Mouse (Mus musculus): Measurements from ENCODE around the gene Skida1. TPM values are rescaled to one million over a fixed set of nuclear protein-coding genes. Genes with fewer than 3 reads are reported as not detected.

Skida1 gene
- polyA plus RNA-seq, 1 experiment from 2014 or later = 0.15 TPM

DNA sequence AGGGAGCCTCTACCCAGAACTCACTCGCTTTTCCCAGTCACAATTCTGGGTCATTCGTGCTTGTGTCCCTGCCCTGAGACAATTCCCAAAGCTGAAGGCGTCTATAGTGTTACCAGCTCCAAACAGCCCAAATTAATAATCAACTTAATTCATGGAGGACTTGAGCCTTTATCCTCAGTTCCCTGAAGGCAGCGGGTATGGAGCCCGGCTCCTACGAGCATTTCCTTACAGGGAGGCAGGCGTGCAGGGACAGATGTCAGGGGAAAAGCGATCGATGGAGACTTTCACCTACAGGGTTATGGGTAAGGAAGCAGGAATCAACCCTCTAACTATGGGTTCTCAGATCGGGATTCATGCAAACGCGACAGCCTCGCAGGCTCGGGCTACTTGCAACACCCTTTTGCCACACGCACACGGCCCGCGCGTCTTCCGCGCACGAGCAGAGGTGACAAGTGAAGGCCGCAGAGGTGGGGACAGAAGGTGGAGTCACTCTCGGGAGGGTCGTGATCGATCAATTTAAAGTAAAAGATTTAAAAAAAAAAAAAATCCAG, 17.5 kb downstream of the Skida1 start:
- no peaks in the 10 kb centered on the region for H3K36me3 ChIP-seq (replicated peaks; ENCODE audit: insufficient read depth, low read length)
- no peaks in the 10 kb centered on the region for H3K9me3 ChIP-seq (ENCODE audit: low read length)
- H3K4me3 ChIP-seq (ENCODE audit: low read depth, low read length) = peak overlapping the region; percentile 41
- peaks cover 65% of the 10 kb centered on the region for H3K27me3 ChIP-seq (ENCODE audit: insufficient read depth, low read length)
- DNase-seq (no peak), ATAC-seq (no peak)
- peak overlapping the region; percentile 77 for H3K4me2 ChIP-seq (ENCODE audit: low read depth, low read length)
- no peak overlapping the region for H3K27ac ChIP-seq (ENCODE audit: low read depth)
- peaks cover 26% of the 10 kb centered on the region for H3K4me1 ChIP-seq (ENCODE audit: insufficient read depth)
- WGBS (ENCODE audit: insufficient replicate concordance) = 9% methylated on average over 26 of the region's 26 CpGs
- TF ChIP-seq EP300 (IDR thresholded peaks at IDR 0.05; ENCODE audit: low read depth) = no peak
- TF ChIP-seq CTCF (IDR thresholded peaks at IDR 0.05; ENCODE audit: low read depth) = no peak
- peak overlapping the region; percentile 52 for H3K9ac ChIP-seq (replicated peaks)

DNA sequence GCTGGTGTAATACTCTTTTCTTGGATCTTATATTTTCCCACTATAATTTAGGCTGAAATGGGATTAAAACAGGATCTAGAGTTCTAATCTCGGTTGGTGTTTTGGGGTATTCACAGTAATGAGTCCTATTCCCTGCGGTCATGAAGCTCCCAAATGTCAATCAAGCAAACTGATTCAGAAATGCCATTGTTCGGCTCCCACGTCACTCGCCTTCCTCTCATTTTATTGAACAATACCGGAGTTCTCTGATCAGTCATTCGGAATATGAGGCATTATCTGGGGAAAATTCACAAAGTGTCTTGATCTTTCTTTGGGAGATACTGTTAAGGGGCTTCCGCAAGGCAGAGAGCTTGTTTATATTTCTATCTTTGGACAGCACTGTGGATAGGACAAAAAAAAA, 18.3 kb downstream of the Skida1 start:
- no peaks in the 10 kb centered on the region for H3K9me3 ChIP-seq (ENCODE audit: low read length)
- H3K4me1 ChIP-seq (ENCODE audit: insufficient read depth) = peaks cover 28% of the 10 kb centered on the region
- no peak for ATAC-seq
- TF ChIP-seq EP300 (IDR thresholded peaks at IDR 0.05; ENCODE audit: low read depth) = no peak
- TF ChIP-seq CTCF (IDR thresholded peaks at IDR 0.05; ENCODE audit: low read depth) = no peak
- WGBS (ENCODE audit: insufficient replicate concordance) = 66% methylated on average over 8 of the region's 8 CpGs
- no peak overlapping the region for H3K27ac ChIP-seq (ENCODE audit: low read depth)
- DNase-seq = no peak
- peaks cover 66% of the 10 kb centered on the region for H3K27me3 ChIP-seq (ENCODE audit: insufficient read depth, low read length)
- H3K9ac ChIP-seq (replicated peaks) = no peak overlapping the region
- H3K4me2 ChIP-seq (ENCODE audit: low read depth, low read length) = no peak overlapping the region
- no peaks in the 10 kb centered on the region for H3K36me3 ChIP-seq (replicated peaks; ENCODE audit: insufficient read depth, low read length)
- H3K4me3 ChIP-seq (ENCODE audit: low read depth, low read length) = no peak overlapping the region

DNA sequence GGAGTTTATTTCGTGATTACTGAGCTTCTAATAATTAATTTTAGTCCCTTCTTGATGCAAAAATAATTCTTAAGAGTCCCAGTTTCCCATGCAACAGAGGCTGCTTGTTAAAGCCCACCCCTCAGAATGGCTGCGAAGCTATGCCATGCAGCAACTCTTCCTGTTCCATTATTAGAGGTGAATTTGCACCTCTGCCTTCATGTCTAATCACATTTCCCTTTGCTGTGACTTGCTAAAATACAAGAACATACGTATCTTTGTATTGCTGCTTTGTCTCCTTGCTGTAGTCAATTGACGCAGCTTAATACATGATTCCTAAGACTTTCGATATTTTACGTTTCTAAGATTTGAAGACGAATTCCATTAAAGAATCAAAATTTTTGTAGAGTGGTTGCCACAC, 19.2 kb downstream of the Skida1 start:
- Histone ChIP-seq H3K27ac (ENCODE audit: low read depth) (no peak overlapping the region), H3K4me1 (ENCODE audit: insufficient read depth) (peaks cover 29% of the 10 kb centered on the region), H3K36me3 (replicated peaks; ENCODE audit: insufficient read depth, low read length) (no peaks in the 10 kb centered on the region), H3K4me2 (ENCODE audit: low read depth, low read length) (no peak overlapping the region), H3K9me3 (ENCODE audit: low read length) (no peaks in the 10 kb centered on the region), H3K9ac (replicated peaks) (no peak overlapping the region), H3K27me3 (ENCODE audit: insufficient read depth, low read length) (peaks cover 66% of the 10 kb centered on the region), H3K4me3 (ENCODE audit: low read depth, low read length) (no peak overlapping the region)
- ATAC-seq = no peak
- WGBS (ENCODE audit: insufficient replicate concordance) = 83% methylated on average over 7 of the region's 7 CpGs
- TF ChIP-seq CTCF (IDR thresholded peaks at IDR 0.05; ENCODE audit: low read depth) (no peak), EP300 (IDR thresholded peaks at IDR 0.05; ENCODE audit: low read depth) (no peak)
- DNase-seq = no peak

DNA sequence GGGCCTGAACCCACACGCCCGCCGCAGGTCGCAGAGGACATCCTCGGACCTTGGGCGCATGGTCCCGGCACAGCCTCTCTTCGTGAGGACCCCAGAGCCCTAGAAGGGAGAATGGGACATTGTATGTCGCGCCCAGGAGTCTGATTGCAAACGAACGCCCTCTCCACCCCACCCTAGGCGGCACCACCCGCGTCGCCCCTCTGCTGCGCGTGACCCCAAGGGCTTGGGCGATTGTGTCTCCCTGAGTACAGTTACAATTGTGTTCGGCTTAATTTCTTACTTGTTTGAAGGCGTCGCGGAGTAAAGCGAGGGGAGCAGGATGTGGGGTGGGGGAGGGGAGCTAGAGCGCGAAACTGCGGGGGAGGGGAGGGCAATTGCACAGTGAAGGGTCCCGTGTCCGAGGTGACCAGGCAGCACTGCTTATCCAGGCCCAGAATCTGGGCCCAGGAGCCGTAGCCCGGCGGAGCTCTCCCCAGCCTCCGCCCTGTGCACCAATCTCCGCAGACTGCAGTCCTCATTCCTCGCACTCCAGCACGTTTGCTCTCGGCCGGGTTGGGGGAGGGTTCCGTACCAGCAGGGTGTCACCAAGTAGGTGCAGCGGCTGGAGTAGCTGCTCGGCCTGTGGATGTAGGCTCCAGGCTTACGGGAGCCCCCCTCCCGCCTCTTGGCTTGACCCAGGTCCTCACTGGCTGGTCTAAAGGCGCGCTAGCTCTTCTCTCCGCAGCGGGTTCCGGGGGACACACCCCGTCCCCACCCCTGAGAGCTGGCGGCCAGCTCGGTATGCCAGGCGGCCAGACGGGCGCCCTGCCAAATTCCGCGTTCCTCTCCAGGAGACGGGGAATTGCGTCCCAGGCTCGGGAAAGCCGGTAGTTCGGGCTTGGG, 20.5 kb downstream of the Skida1 start:
- H3K27ac ChIP-seq (ENCODE audit: low read depth) = peak overlapping the region; percentile 81
- H3K9ac ChIP-seq (replicated peaks) = peak overlapping the region; percentile 67
- ATAC-seq (peak; percentile 54), DNase-seq (peak; percentile 87)
- H3K4me2 ChIP-seq (ENCODE audit: low read depth, low read length) = peak overlapping the region; percentile 94
- no peaks in the 10 kb centered on the region for H3K36me3 ChIP-seq (replicated peaks; ENCODE audit: insufficient read depth, low read length)
- no peaks in the 10 kb centered on the region for H3K9me3 ChIP-seq (ENCODE audit: low read length)
- peak overlapping the region; percentile 68 for H3K4me3 ChIP-seq (ENCODE audit: low read depth, low read length)
- H3K4me1 ChIP-seq (ENCODE audit: insufficient read depth) = peaks cover 29% of the 10 kb centered on the region
- WGBS (ENCODE audit: insufficient replicate concordance) = under 1% methylated on average over 61 of the region's 61 CpGs
- no peak for TF ChIP-seq EP300 (IDR thresholded peaks at IDR 0.05; ENCODE audit: low read depth)
- no peak for TF ChIP-seq CTCF (IDR thresholded peaks at IDR 0.05; ENCODE audit: low read depth)
- peaks cover 61% of the 10 kb centered on the region for H3K27me3 ChIP-seq (ENCODE audit: insufficient read depth, low read length)

DNA sequence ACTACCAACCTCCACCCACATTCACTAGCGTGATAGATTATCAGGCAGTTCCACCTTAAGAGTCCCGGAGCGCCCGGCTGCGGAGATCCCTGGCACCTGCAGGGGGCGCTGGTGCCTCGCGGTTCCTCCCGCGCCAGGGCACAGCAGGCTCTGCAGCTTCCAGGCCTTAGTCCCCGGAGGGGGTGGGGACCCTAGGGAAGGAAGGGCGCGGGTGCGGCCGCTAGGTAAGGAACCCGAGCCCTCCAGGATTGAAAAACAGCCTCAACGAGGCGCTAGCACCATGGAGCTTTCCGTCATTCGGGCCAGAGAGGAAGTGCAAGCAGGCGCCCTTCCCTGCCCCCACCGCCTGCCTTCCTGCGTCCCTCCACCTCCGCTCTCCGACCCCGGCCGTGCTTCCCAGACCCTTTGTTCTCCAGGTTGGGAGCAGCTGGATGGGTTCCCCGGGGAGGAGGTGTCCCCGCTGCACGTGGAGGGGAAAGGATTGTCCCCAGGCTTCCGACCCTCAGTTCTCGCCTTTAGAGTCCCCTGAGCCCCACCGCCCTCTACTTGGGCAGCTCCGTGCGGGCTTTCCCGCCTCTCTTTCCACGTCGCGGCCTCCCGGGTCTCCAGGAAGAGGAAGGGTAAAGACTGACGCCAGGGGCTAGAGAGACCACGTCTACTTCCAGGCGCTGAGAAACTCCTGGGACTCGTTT, 21.3 kb downstream of the Skida1 start:
- Histone ChIP-seq H3K27me3 (ENCODE audit: insufficient read depth, low read length) (peaks cover 53% of the 10 kb centered on the region), H3K4me1 (ENCODE audit: insufficient read depth) (peaks cover 29% of the 10 kb centered on the region), H3K27ac (ENCODE audit: low read depth) (peak overlapping the region; percentile 81), H3K9ac (replicated peaks) (peak overlapping the region; percentile 67), H3K4me3 (ENCODE audit: low read depth, low read length) (peak overlapping the region; percentile 68), H3K4me2 (ENCODE audit: low read depth, low read length) (peak overlapping the region; percentile 94), H3K36me3 (replicated peaks; ENCODE audit: insufficient read depth, low read length) (no peaks in the 10 kb centered on the region), H3K9me3 (ENCODE audit: low read length) (no peaks in the 10 kb centered on the region)
- WGBS (ENCODE audit: insufficient replicate concordance) = under 1% methylated on average over 42 of the region's 44 CpGs
- TF ChIP-seq EP300 (IDR thresholded peaks at IDR 0.05; ENCODE audit: low read depth) (no peak; the same call in 1 of the 2 replicates), CTCF (IDR thresholded peaks at IDR 0.05; ENCODE audit: low read depth) (peak; percentile 97)
- peak; percentile 93 for DNase-seq
- peak; percentile 84 for ATAC-seq

Data from liver, postnatal 0 days (tissue).